ENCODE assay signal across 32 mouse cellular contexts in the genomic region with DNA sequence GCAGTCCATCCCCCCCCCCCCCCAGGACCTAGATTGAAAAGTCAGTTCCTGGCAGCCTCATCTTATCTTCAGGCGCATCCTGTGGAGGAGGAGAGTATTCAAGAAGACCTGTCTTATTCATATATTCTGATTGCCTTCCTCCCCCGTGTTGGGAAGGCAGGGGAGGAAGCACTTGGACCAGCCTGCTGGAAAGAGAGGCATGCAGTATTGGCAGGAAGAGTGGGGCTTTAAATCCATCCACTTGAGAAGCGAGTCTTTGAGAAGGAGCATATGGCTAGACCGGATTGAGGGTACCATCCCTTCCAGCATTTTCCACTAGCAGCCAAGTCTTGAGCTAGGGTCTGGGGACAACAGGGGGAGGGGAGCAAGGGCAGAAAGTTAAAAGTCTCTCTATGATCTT. TPM values are rescaled to one million over a fixed set of nuclear protein-coding genes. Genes with fewer than 3 reads are reported as not detected.
A peak's percentile ranks its signal among the peaks of the same experiment; 100 is the strongest.
DNase-seq lines count a peak whose midpoint lies in the region; ATAC-seq and TF ChIP-seq lines count a peak whose summit lies in the region.
"Had no signal": no experiment of that assay in that cellular context is flagged by ENCODE, and none has a peak within 500 bp of the region (broad histone marks: within the 10 kb centered on the region; RNA-seq: fewer than 3 reads in every experiment).

No protein-coding gene starts in this region.

- peak; percentile 58 for DNase-seq in forebrain, postnatal 0 days
- peak; percentile 65 for DNase-seq in right cerebral cortex, adult 18-20 months
- DNase-seq in right cerebral cortex, adult 2 months (ENCODE audit: low spot score in 2 of 2): no peak
- no peak for DNase-seq in stomach, postnatal 0 days (ENCODE audit: low spot score)
- DNase-seq: adrenal gland, adult 2 months; adrenal gland, postnatal 14 days; B cell, adult 2 months; cerebellum, adult 11-12 months; cerebellum, adult 8-10 months; cerebellum, postnatal 10 days; cerebellum, postnatal 36 days; embryo, embryonic 11 days; gastrocnemius, postnatal 25 days; heart, adult 18-20 months; heart, postnatal 10 days; heart, postnatal 36 days had no signal

- peak; percentile 61 for ATAC-seq in forebrain, postnatal 0 days
- ATAC-seq in forebrain, embryonic 13.5 days: no peak
- ATAC-seq in stomach, embryonic 16.5 days (ENCODE audit: insufficient read depth, low FRiP score): 0 out of 2 replicates have a peak, but pooled peaks have one; percentile 29
- ATAC-seq in stomach, postnatal 0 days (ENCODE audit: low FRiP score, low TSS enrichment): no peak
- no peak for ATAC-seq in hindbrain, embryonic 12.5 days (ENCODE audit: low FRiP score)
- ATAC-seq: hindbrain, postnatal 0 days; inflammation-experienced regulatory T-cells, adult 6 months had no signal

- no peak for TF ChIP-seq EP300 in stomach, postnatal 0 days (optimal IDR thresholded peaks at IDR 0.05)

- no peaks in the 10 kb centered on the region for H3K4me1 ChIP-seq in forebrain, postnatal 0 days (ENCODE audit: insufficient read depth)
- no peaks in the 10 kb centered on the region; the same call in 1 of the 2 replicates for H3K4me1 ChIP-seq in forebrain, embryonic 13.5 days
- H3K4me1 ChIP-seq in stomach, embryonic 16.5 days (ENCODE audit: control insufficient read depth, insufficient read depth, low read length): peaks cover 5% of the 10 kb centered on the region; the same call in 1 of the 2 replicates
- H3K4me1 ChIP-seq in stomach, postnatal 0 days (replicated peaks; ENCODE audit: control insufficient read depth, insufficient read depth): no peaks in the 10 kb centered on the region
- H3K4me1 ChIP-seq in hindbrain, embryonic 12.5 days: peaks cover 2% of the 10 kb centered on the region; the same call in 1 of the 2 replicates
- H3K4me1 ChIP-seq: embryonic facial prominence, embryonic 10.5 days; embryonic facial prominence, embryonic 13.5 days; heart, embryonic 12.5 days; heart, embryonic 15.5 days had no signal

- H3K4me3 ChIP-seq in forebrain, postnatal 0 days (ENCODE audit: low read depth, low read length): no peak overlapping the region
- H3K4me3 ChIP-seq in forebrain, embryonic 13.5 days: no peak overlapping the region
- no peak overlapping the region for H3K4me3 ChIP-seq in stomach, embryonic 16.5 days (replicated peaks; ENCODE audit: low read length)
- H3K4me3 ChIP-seq in stomach, postnatal 0 days (ENCODE audit: low read depth, low read length): no peak overlapping the region
- H3K4me3 ChIP-seq in hindbrain, embryonic 12.5 days: no peak overlapping the region
- H3K4me3 ChIP-seq: embryonic facial prominence, embryonic 10.5 days; embryonic facial prominence, embryonic 13.5 days; erythroblast, embryonic 14.5 days; forebrain, embryonic 12.5 days; heart, embryonic 12.5 days; heart, embryonic 15.5 days; hindbrain, embryonic 10.5 days had no signal

- H3K9ac ChIP-seq in forebrain, postnatal 0 days: no peak overlapping the region
- no peak overlapping the region for H3K9ac ChIP-seq in forebrain, embryonic 13.5 days
- H3K9ac ChIP-seq in stomach, embryonic 16.5 days (ENCODE audit: low read length): no peak overlapping the region
- no peak overlapping the region for H3K9ac ChIP-seq in stomach, postnatal 0 days (ENCODE audit: low read length)
- no peak overlapping the region for H3K9ac ChIP-seq in hindbrain, embryonic 12.5 days
- H3K9ac ChIP-seq: embryonic facial prominence, embryonic 13.5 days; forebrain, embryonic 12.5 days; heart, embryonic 12.5 days; heart, embryonic 15.5 days; hindbrain, embryonic 14.5 days had no signal

- H3K27ac ChIP-seq in forebrain, postnatal 0 days (ENCODE audit: low read depth, low read length): no peak overlapping the region
- H3K27ac ChIP-seq in forebrain, embryonic 13.5 days: no peak overlapping the region
- H3K27ac ChIP-seq in stomach, embryonic 16.5 days (ENCODE audit: low read length): no peak overlapping the region
- no peak overlapping the region for H3K27ac ChIP-seq in stomach, postnatal 0 days (replicated peaks)
- no peak overlapping the region for H3K27ac ChIP-seq in hindbrain, embryonic 12.5 days
- H3K27ac ChIP-seq: embryonic facial prominence, embryonic 10.5 days; embryonic facial prominence, embryonic 13.5 days; forebrain, embryonic 12.5 days; heart, embryonic 15.5 days; hindbrain, embryonic 10.5 days; hindbrain, embryonic 14.5 days; hindbrain, postnatal 0 days had no signal

- 58% methylated on average over 4 of the region's 4 CpGs for WGBS in forebrain, postnatal 0 days
- 78% methylated on average over 4 of the region's 4 CpGs for WGBS in forebrain, embryonic 13.5 days
- 48% methylated on average over 4 of the region's 4 CpGs for WGBS in stomach, embryonic 16.5 days
- WGBS in stomach, postnatal 0 days: 48% methylated on average over 4 of the region's 4 CpGs
- WGBS in hindbrain, embryonic 12.5 days: 89% methylated on average over 4 of the region's 4 CpGs

- no peak for TF ChIP-seq CTCF in forebrain, postnatal 0 days (IDR thresholded peaks at IDR 0.05; ENCODE audit: low read depth)
- no peak for TF ChIP-seq CTCF in stomach, postnatal 0 days (IDR thresholded peaks at IDR 0.05; ENCODE audit: low read depth)

- no peak overlapping the region for H3K4me2 ChIP-seq in forebrain, postnatal 0 days (ENCODE audit: low read depth)
- H3K4me2 ChIP-seq in forebrain, embryonic 13.5 days: no peak overlapping the region
- no peak overlapping the region for H3K4me2 ChIP-seq in stomach, embryonic 16.5 days (ENCODE audit: low read depth, low read length)
- no peak overlapping the region for H3K4me2 ChIP-seq in stomach, postnatal 0 days (replicated peaks; ENCODE audit: low read depth)
- no peak overlapping the region for H3K4me2 ChIP-seq in hindbrain, embryonic 12.5 days (replicated peaks)
- H3K4me2 ChIP-seq: embryonic facial prominence, embryonic 13.5 days; forebrain, embryonic 12.5 days; heart, embryonic 12.5 days; heart, embryonic 15.5 days; hindbrain, embryonic 14.5 days had no signal

- no peaks in the 10 kb centered on the region for H3K27me3 ChIP-seq in forebrain, postnatal 0 days (ENCODE audit: insufficient read depth, low read length)
- H3K27me3 ChIP-seq in forebrain, embryonic 13.5 days: no peaks in the 10 kb centered on the region
- no peaks in the 10 kb centered on the region for H3K27me3 ChIP-seq in stomach, embryonic 16.5 days (ENCODE audit: control insufficient read depth, insufficient read depth, low read length)
- H3K27me3 ChIP-seq in stomach, postnatal 0 days (ENCODE audit: control insufficient read depth, insufficient read depth, low read length): no peaks in the 10 kb centered on the region
- no peaks in the 10 kb centered on the region for H3K27me3 ChIP-seq in hindbrain, embryonic 12.5 days
- H3K27me3 ChIP-seq: CH12.LX; forebrain, embryonic 12.5 days had no signal

- no peaks in the 10 kb centered on the region for H3K9me3 ChIP-seq in forebrain, postnatal 0 days (ENCODE audit: low read length)
- no peaks in the 10 kb centered on the region for H3K9me3 ChIP-seq in forebrain, embryonic 13.5 days (replicated peaks)
- no peaks in the 10 kb centered on the region for H3K9me3 ChIP-seq in stomach, embryonic 16.5 days (replicated peaks; ENCODE audit: control insufficient read depth, low read length)
- H3K9me3 ChIP-seq in stomach, postnatal 0 days (ENCODE audit: control insufficient read depth, low read length): no peaks in the 10 kb centered on the region
- H3K9me3 ChIP-seq in hindbrain, embryonic 12.5 days (replicated peaks): no peaks in the 10 kb centered on the region
- H3K9me3 ChIP-seq: embryonic facial prominence, embryonic 10.5 days; embryonic facial prominence, embryonic 13.5 days; forebrain, embryonic 12.5 days; G1E; heart, embryonic 12.5 days; heart, embryonic 15.5 days; hindbrain, embryonic 10.5 days had no signal

- no peaks in the 10 kb centered on the region for H3K36me3 ChIP-seq in forebrain, postnatal 0 days (ENCODE audit: insufficient read depth)
- no peaks in the 10 kb centered on the region for H3K36me3 ChIP-seq in forebrain, embryonic 13.5 days (ENCODE audit: poor library complexity, severe bottlenecking)
- H3K36me3 ChIP-seq in stomach, embryonic 16.5 days (ENCODE audit: control insufficient read depth, insufficient read depth, low read length): no peaks in the 10 kb centered on the region
- no peaks in the 10 kb centered on the region for H3K36me3 ChIP-seq in stomach, postnatal 0 days (ENCODE audit: control insufficient read depth, insufficient read depth, low read length)
- H3K36me3 ChIP-seq in hindbrain, embryonic 12.5 days: no peaks in the 10 kb centered on the region
- H3K36me3 ChIP-seq: embryonic facial prominence, embryonic 10.5 days; embryonic facial prominence, embryonic 13.5 days; forebrain, embryonic 12.5 days; G1E; heart, embryonic 12.5 days; heart, embryonic 15.5 days; hindbrain, embryonic 10.5 days had no signal

RNA-seq across cellular contexts. Expression of a gene that starts 20.9 kb away (rescaled TPM):
- 27.8 and 29.3 TPM in 2 replicates for total RNA-seq in forebrain, postnatal 0 days (2014; rRNA removed)
- polyA plus RNA-seq in forebrain, postnatal 0 days (2015; fragmentation: Nextera tagmentation; extraction: Ambion mirVana): 20.0 and 21.2 TPM in 2 replicates
- polyA plus RNA-seq in forebrain, embryonic 13.5 days (2015; fragmentation: Nextera tagmentation; extraction: Ambion mirVana): 4.8 and 5.6 TPM in 2 replicates
- 0.41 and 0.59 TPM in 2 replicates for polyA plus RNA-seq in stomach, embryonic 16.5 days (2015; fragmentation: Nextera tagmentation; extraction: Ambion mirVana)
- 0.18 and 0.29 TPM in 2 replicates for polyA plus RNA-seq in stomach, postnatal 0 days (2015; fragmentation: Nextera tagmentation; extraction: Ambion mirVana)
- 8.2 and 8.8 TPM in 2 replicates for polyA plus RNA-seq in hindbrain, embryonic 12.5 days (2016; fragmentation: Nextera tagmentation; extraction: Ambion mirVana)
- total RNA-seq: adrenal gland, postnatal 14 days; CH12.LX; gastrocnemius, adult 8-10 months; gastrocnemius, postnatal 25 days; heart, postnatal 10 days; heart, postnatal 36 days had no signal
- polyA plus RNA-seq: G1E; heart, embryonic 12.5 days had no signal

Comparison
In these comparisons a context has a peak if more than half of its experiments do, and no peak if none do; other contexts are left out.
1. ATAC-seq: peak in forebrain, postnatal 0 days (single experiment) and stomach, embryonic 16.5 days (single experiment); none in forebrain, embryonic 13.5 days (single experiment), stomach, postnatal 0 days (single experiment) and hindbrain, embryonic 12.5 days (single experiment).
2. DNase-seq: peak in forebrain, postnatal 0 days (single experiment) and right cerebral cortex, adult 18-20 months (single experiment); none in right cerebral cortex, adult 2 months (0 of 2) and stomach, postnatal 0 days (single experiment).